Mouse (Mus musculus) B cell, adult 2 months (primary cell): ENCODE data around the gene Hmg20b.

Source experiments
- DNase-seq, 2 experiments: peaks; one replicate each; pipeline ENCODE4 v3.0.0; 2022

The Hmg20b gene

DNA sequence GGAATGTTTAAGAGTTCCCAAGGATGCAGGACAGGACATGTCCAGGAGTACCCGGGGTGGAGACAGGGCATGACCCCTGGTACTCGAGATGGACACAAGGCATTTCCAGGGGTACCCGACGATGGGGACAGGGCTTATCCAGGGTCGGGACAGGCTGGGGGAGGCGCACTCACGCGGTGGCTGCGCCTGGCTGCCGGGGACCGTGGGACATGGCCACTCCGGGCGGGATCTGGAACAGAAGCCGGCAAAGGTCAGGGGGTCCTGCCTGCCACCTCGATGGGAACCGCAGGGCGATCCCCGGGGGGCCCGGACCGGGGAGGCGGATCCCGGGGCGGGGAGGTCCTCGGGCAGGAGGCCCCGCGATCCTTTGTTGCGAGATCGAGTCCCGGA is 324 bp downstream of the Hmg20b start:
- DNase-seq: peak in 1 of 2 experiments; percentile 26

DNA sequence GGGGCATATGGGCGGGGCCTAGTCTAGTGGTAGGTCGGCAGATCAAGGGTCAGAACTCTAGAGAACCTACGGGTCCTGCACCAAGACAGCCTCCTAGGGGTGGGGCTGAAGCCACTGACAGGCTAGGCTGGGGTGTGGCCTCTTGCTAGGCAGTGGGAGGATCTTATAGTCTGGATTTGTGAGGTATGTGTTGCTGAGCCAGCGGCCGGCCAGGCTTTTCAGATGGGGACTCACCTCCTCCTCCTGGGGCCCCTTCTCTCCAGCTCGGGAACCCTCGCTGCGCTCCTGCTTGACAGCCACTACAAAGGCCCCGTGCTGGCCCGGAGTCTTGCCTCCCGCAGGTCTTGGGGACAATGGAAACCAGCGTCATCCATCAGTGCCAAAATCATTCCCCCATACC is 1.1 kb downstream of the Hmg20b start:
- DNase-seq: peak; percentile 30 to 35

DNA sequence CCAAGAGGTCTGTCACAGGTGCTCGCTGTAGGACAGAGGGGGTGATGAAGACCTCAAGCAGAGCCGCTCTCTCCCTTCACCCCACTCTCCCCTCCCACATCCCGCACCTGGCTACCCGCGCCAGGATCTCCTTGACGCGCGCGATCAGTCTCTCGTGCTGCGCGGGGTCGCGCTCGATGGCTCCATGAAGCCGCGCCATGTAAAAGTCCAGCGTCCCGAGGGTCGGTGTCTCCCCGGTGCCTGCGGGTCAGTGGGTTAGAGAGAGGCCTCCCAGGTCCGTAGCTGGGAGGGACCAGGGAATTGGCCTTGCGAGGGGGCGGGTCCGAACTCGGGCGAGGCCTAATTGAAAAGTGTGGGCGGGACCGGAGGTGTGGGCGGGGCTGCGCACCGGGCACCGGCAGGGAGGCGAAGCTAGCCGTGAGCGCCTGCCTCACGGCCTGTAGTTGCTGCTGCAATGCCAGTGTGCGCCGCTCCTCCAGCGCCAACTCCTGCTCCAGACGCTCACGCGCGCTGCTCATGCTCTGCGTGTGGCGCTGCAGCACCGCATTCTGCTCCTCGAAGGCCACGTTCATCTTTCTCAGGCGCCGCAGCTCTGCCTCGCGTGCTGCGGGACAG is 3.7 kb downstream of the Hmg20b start:
- peak; percentile 73 to 74 for DNase-seq

DNA sequence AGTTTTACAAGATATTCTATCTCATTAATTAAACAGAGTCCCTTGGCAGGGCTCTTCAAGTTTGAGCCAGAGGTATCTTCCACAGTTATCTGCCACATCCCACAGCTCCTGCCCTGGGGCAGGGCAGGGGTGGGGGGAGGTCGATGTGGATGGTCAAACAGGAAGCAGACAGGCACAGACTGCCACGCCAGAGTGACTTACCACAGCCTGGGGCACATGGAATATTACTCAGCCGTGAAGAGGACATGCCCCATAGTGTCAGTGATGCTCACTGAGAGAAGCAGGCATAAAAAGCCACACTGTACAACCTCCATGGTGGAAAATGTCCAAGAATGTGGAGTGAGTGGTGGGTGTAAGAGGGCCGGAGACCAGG is 5.1 kb downstream of the Hmg20b start:
- DNase-seq: no peak

DNA sequence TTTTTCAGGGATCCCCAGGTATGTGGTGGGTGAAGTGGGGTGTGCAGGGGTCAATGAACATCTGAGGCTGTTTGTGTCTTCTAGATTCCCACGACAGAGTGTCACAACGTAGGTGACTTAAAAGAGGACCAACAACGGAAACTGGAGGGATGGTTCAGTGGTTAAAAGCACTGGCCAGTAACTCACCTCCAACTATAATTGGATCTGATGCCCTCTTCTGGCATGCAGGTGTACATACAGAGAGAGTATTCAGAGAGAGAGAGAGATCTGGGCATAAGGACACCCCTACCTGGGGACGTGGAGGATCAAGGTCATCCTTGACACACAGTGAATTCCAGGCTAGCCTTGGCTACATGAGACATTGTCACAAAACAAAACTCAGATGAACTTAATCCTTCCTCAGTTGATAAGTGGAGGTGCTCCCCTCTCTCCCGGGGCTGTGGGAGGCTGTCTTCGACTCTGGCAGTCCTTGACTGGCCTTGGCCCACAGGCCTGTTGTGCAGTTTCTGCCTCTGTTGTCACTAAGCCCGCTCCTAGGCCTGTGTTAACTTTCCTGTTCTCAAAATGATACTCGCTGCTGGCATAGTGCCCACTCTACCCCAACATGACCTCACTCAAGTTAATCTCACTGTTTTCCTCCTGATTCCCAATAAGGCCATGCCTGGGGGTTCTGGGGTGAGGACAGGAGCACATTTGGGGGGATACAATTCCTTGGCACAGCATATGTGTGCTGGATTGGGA is 5.7 kb downstream of the Hmg20b start:
- DNase-seq: peak; percentile 55 to 59

DNA sequence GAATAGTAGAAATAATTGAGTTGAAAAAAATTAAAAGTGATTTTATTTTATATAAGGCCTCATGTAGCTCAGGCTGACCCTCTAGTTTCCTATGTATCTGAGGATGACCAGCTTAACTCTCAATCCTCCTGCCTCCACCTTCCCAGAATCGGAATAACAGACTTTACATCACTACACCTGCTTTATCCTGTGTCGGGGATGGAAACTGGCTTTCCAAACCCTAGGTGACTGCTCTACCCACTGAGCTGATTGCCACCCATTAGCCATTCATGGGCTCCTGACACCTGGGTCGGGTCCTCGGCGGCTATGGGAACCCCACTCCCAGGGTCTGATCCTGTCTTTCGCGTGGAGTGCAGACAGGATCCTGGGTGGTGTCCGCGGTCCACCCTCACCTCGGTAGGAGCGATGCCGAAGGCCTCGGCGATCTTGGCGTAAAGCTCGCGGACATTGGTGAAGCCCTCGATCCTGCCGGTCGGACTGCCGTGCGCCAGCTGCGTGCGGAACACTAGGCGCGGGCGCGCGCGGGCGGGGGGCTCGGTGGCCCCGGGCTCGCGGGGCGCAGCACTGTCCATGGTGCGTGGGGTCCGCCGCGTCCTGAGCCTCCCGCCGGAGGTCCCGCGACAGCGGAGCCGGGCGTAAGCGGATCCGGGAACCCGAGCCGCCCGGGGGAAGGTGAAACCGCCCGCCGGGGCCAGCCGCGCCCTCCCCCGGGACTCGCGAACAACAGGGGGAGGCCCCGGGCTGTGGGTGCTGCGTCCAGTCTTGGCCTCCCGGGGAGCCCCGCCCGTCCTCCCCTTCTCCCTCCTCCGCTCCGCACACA is 7.4 kb downstream of the Hmg20b start, which contains the start of gene Gipc3:
Gene Gipc3, minus strand, starts transcription at position 581 of the 820 bp plus-strand sequence.
- DNase-seq: peak; percentile 40 to 51

DNA sequence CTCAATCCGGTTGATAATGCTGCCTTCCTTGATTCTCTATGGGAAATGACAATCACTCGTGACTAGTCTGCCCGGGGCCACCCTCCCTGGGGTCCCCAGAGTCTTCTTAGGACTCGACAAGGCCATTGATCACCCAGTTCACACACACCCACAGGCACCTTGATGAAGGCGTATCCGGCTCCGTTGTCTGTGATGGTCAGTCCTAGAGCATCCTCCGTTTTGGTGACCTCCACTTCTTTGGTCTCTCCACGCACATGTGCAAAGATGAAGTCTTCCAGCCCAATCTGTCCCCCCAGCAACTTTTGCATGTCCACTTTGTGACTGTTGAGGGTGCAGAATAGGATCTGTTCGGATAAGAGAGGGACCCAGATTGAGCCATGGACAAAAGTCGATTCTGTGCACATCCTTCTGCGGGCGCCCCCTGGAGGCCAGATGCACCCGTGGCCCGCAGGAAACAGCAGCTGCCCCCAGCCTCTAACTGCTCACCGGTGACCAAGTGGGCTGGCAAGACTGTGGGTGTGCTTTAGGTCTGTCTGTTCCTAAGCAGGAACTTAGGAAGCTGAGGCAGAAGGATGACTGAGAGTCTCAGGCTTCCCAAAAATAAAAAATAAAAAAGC is 8.8 kb downstream of the Hmg20b start:
- peak; percentile 87 to 88 for DNase-seq

DNA sequence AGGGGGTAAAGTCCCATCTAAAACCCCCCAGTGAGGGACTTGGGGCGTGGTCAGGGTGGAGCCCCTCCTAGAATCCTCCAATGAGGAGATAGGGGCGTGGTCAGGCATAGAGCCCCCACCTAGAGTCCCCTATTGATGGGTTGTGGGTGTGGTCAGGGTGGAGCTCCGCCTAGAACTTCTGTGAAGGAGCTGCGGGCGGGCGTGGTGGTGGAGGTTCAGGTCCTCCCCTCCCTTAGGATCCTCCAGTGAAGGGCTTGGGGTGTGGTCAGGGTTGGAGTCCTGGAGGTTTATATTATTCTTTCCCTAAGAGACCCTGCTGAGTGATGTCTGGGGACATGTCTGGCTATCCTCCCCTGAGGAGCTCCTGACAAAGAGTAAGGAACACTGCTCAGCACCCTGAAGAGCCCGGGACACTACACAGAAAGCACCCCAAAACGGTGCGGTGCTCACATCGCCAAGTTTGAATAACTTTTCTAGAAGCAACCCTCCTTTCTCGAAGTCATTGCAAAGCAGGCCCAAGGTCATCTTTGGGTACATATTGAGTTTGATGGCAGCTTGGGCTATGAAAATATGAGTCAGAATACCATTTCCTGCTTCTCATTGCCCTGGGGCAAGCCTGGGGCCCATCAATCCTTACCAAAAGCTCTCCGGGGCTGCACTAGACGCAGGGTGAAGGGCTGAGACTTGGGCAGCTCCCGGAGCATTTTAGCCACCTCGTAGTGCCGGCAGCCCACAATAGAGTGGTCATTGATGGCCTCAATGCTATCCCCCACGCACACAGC is 9.5 kb downstream of the Hmg20b start:
- no peak for DNase-seq

DNA sequence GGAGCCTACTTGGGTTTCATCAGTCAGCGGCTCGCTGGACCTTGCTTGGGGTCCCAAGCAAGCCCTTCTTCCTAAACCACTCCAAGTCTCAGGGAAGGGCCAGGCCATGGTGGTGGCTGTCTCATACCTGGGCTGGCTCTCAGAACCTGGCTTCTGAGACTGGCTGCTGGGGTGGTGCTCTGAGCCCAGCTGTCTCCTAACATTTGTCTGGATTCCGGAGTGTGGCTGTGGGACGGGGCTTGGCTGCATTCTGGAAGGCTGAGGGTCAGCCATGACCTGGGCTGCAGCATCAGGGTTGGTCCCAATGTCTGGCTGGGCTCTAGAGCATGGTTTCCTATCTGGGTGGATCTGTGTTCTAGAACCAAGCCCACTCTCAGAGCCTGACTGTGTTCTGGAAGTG is 13.7 kb downstream of the Hmg20b start:
- DNase-seq: no peak

DNA sequence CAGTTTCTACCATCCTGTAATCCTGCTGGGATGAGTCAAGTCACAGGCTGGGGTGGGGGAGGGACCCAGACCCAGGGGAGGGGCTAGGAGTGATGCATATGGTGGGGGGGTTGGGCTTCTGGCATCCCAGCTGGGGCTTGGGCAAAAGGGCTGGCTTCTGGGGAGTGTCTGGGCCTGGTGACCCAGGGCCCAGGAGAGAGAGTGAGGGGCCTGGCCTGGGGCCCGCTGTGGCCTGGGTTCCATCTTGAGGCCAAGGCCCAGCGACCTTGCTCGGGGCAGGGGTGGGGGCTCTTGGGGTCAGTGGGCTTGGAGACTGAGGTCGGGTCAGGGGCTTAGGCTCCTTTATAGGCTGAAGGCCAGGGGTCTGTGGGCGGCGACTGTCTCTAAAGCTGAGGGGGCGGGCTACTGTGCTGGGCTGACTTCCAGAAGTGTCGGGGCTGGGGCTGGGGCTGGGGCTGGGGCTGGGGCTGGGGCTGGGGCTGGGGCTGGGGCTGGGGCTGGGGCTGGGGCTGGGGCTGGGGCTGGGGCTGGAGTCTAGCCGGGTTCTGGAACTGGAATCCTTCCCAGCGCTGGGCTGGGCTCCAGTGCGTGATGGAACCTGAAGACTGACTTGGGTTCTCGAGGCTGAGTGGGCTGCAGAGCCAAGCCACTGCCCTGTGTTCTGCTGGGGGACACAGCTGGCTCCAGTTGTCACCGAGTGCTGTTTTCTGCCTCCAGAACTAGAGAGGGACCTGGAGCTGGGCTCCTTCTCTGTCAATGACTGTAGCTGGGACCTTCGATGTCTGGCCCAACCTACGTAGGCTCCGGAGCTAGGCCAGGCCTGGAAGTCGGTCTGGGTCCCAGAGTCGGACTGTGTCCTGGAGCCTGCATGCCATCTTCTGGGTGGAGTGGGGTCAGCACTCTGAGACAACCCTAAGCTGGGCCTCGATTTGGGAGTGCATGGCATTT is 14.6 kb downstream of the Hmg20b start:
- DNase-seq: no peak

DNA sequence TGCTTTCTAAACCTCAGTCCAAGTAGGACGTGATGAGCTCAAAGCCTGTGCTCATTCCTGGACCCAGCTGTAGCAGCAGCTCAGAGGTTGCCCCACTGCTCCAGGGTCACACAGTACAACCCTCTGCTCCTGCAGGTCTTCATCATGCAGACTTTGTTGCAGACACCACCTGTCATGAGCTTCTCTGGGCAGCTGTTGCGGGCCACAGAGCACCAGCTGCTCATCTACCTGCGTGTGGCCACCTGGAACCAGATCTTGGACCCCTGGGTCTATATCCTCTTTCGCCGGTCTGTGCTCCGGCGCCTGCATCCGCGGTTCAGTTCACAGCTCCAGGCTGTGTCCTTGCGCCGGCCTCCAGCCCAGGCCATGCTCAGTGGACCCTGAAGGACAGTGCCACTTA is 16.0 kb downstream of the Hmg20b start:
- DNase-seq: no peak

DNA sequence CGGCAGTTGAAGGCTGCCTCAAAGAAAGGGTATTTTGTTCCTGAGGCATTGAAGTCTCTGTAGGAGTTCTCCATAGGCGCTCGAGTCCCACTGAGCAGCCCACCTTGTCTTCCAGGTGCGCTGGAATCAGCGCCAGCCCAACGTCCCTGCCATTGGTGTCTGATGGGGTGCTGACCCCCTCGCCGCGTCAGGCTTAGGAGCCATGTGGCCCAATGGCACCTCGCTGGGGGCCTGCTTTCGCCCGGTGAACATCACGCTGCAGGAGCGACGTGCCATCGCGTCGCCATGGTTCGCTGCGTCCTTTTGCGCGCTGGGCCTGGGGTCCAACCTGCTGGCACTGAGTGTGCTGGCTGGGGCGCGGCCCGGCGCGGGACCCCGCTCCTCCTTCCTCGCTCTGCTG is 18.0 kb downstream of the Hmg20b start:
- DNase-seq: no peak

DNA sequence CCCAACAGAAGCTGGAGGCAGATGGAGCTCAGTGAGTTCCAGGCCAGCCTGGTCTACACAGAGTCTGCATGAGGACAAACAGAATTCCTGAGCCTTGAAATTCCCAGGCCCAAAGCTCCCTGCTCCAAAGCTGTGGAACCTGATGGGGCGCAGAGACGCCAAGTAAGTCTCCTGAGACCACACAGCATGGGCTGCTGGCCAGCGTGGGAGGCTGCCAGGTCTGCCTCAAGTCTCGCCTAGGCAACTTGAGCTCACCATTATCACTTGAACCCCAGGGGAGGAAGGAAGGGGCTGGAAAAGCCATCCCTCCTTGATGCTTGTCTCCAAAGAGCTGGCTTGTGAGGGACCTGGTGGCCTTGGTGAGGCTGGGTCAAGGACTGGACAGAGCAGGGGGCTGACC is 20.3 kb downstream of the Hmg20b start:
- DNase-seq: no peak

DNA sequence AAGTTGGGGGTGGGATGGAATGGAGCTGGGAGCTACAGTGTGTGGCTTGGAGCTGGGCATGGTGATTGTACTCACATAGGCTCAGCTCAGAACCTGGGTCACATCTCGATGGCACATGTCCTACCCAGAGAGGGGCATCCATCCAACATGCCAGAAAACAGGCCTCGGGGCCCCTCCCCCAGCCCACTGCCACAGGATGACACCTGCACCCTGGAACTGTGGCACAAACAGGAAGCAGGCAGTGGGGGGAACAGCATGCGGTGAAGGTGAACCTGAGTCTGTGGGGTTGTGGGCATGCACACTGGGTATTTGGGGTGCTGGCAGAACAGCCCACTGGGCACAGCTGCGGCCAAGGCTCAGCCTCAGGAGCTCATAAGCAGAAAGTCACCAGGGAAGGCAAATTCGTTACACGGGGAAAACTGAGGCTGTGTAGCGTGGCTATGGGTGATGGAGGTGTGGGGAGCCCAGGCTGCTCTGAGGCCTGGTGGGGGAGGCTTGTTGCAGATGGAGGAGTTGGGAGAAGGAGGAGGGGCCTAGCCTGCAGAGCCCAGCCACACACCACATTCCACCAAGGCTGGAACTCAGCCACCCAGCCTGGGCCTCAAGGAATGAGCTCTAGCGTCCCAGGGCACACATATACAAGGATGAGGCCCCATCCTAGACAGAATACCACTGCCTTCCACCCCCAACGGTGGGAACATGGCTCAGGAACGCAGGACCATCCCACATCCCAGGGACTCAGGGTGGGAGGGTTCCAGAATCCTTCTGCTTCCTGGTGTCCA is 20.9 kb downstream of the Hmg20b start:
- DNase-seq: peak; percentile 61 to 72

DNA sequence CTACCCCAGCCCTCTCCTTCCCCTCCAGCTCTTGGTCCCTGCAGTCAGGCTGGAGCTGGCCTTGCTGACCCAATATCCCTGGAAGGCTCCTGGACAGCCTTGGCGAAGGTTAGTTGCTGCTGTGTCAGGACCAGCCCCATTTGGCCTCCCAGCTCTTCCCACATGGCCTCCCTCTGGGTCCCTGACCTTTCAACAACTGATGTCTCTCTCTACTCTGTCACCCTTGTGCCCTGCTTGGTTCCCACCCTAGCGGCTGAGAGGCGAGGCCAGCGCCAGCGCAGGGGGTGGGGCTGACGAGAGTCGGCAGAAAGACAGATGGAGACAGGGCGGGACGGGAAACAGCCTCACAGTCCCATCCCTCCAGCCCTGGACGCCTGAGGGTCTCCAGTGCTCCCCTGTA is 21.9 kb downstream of the Hmg20b start, which contains the start of gene Tbxa2r:
Gene Tbxa2r, plus strand, starts transcription at position 346 of the 400 bp plus-strand sequence.
- peak; percentile 54 to 59 for DNase-seq

DNA sequence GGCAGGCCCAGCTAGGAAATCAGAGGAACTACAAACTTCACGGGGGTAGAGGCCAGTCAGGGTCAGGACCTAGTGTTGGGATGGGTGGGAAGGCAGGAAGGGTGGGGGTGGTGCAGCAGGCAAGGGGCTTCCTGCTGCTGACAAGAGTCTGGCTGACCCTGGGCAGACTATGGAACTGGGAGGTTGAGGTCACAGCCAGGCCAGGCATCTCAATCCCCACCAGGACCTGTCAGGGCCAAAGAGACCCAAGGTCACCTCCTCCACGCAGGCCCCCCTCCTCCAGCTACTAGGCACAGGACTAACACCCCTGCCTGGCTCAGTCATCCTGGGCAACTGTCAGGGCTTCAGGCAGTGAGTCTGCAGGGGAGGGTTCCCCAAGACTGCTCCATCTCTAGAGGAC is 22.3 kb downstream of the Hmg20b start:
- no peak for DNase-seq

DNA sequence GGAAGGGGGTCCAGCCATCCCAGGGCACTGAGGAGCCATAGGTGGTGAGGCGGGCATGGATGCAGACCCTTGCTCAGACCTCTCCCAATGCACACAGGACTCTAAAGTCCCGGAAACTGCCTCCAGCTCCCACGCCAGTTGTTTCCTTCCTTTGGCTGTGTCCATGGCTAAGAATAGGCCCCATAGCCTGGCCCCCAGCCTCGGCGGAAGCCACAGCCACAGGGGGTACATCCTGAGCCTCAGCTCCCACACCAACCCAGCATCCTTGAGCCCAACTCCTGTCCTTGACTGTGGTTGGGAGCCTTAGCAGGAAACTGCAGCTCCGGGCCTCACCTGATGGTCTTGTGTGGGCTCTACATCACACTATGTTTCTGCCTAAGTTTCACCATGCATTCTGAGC is 23.4 kb downstream of the Hmg20b start:
- DNase-seq: no peak

DNA sequence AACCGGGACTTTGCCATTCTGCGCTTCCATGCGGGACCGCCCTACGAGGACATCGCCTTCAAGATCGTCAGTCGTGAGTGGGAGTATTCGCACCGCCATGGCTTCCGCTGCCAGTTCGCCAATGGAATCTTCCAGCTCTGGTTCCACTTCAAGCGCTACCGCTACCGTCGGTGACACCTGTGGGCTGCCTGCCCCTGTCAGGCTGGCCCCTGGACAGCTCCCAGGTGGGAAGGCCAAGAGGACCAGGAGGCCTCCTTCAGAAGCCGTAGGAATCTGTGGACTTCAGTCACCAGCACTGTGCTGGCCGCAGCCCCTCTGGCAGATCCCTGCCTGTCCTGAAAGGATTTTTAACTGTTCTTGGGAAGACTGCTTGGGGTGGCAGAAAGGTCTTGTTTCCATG is 24.5 kb downstream of the Hmg20b start:
- DNase-seq: no peak

DNA sequence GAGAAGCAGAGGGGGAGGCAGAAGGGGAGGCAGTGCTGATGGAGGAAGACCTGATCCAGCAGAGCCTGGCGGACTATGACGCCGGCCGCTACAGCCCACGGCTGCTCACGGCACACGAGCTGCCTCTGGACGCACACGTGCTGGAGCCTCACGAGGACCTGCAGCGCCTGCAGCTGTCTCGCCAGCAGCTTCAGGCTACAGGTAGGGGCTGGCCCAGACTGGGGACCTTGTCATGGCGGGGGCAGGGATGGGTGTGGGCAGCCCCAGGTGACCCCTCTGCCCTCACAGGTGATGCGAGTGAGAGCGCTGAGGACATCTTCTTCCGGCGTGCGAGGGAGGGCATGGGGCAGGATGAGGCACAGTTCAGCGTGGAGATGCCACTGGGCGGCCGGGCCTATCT is 25.1 kb downstream of the Hmg20b start:
- DNase-seq: no peak

DNA sequence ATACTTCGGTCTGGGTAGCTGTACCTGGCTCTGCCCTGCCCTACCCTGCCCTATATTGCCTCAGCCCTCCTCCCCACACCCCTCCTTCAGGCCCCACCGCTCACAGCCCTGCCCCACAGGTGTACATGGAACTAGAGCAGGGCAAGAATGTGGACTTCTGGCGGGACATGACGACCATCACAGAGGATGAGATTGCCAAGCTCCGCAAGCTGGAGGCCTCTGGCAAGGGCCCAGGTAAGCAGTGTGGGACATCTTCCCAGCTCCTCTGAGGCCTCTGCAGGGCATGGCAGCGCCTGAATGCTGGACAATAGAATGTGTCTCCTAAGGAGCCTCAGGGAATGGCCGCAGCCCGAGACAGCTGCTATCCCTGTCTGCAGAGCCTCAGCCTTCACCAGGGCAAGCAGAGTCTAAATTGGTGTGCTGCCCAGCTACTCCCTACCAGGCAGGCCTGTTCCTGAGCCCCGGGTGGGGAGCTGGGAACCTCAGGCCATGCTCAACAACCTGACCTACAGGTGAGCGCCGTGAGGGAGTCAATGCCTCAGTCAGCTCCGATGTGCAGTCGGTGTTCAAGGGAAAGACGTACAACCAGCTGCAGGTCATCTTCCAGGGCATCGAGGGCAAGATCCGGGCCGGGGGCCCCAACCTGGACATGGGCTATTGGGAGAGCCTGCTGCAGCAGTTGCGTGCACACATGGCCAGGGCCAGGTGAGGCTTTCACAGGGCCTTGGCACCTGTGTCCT is 26.3 kb downstream of the Hmg20b start:
- DNase-seq: no peak
